Mouse (Mus musculus) lung, embryonic 14.5 days (tissue): ENCODE measurements around the gene Gm5089. TPM values are rescaled to one million over a fixed set of nuclear protein-coding genes. Genes with fewer than 3 reads are reported as not detected.
A peak's percentile ranks its signal among the peaks of the same experiment; 100 is the strongest.

ENCODE experiments used
- ATAC-seq: fragments of 200-750 bp; cut with Nextera tagmentation; 2 replicates; pipeline ENCODE4 v1.8.0; 2017; ENCODE audit warnings: mild to moderate bottlenecking, moderate TSS enrichment, moderate library complexity; ENCODE audit not compliant: insufficient read depth
- DNase-seq: peaks from one replicate; pipeline ENCODE4 v3.0.0-alpha.2; 2015
- H3K27ac ChIP-seq: fragments of 300-500 bp; sonication (generic); 2 replicates; pipeline ENCODE4 v1.5.1; 2014; ENCODE audit warnings: low read depth, mild to moderate bottlenecking, moderate library complexity
- H3K27me3 ChIP-seq: fragments of 300-500 bp; sonication (generic); 2 replicates; pipeline ENCODE4 v1.6.1; 2014; ENCODE audit warnings: low read length, control low read depth; ENCODE audit not compliant: insufficient read depth
- H3K36me3 ChIP-seq: fragments of 300-500 bp; sonication (generic); 2 replicates; pipeline ENCODE4 v1.6.1; 2014; ENCODE audit warnings: control low read depth; ENCODE audit not compliant: insufficient read depth
- H3K4me1 ChIP-seq: fragments of 300-500 bp; sonication (generic); 2 replicates; pipeline ENCODE4 v1.6.1; 2014; ENCODE audit warnings: antibody characterized with exemption, control low read depth; ENCODE audit not compliant: insufficient read depth
- H3K4me2 ChIP-seq: fragments of 300-500 bp; sonication (generic); 2 replicates; pipeline ENCODE4 v1.6.1; 2014; ENCODE audit warnings: mild to moderate bottlenecking
- H3K4me3 ChIP-seq: fragments of 300-500 bp; sonication (generic); 2 replicates; pipeline ENCODE4 v1.5.1; 2014; ENCODE audit warnings: low read depth, low read length
- H3K9ac ChIP-seq: fragments of 300-500 bp; sonication (generic); 2 replicates; pipeline ENCODE4 v1.6.1; 2014
- H3K9me3 ChIP-seq: fragments of 300-500 bp; sonication (generic); 2 replicates; pipeline ENCODE4 v1.6.1; 2016; ENCODE audit warnings: low read depth, low read length, control low read depth
- CTCF ChIP-seq: IDR thresholded peaks from 2 replicates; pipeline ENCODE4 v1.5.1; 2016; ENCODE audit warnings: antibody characterized with exemption, low read depth
- WGBS: fragments of 180-500 bp; shearing (Covaris S2); extraction: QIAGEN DNeasy Blood & Tissue Kit; methylation state at CpG from one replicate; pipeline ENCODE4 v1.1.7; 2014; 5-methylcytosine and 5-hydroxymethylcytosine counted together
- polyA plus RNA-seq: library from polyadenylated mRNA; unstranded; fragments of >200 nt; fragmentation: Nextera tagmentation; extraction: Ambion mirVana; gene quantifications from 2 replicates; pipeline ENCODE4 v1.2.1, GENCODE M21; 2014

Gm5089 gene
- polyA plus RNA-seq, 1 experiment from 2014 or later = not detected

GRCm38 (mm10) chr14:122482081-122483023 is 31.4 kb upstream of the Gm5089 start:
- Histone ChIP-seq H3K9me3 (no peaks in the 10 kb centered on the region), H3K27me3 (peaks cover 98% of the 10 kb centered on the region), H3K4me3 (no peak overlapping the region), H3K9ac (no peak overlapping the region), H3K4me2 (no peak overlapping the region), H3K4me1 (no peaks in the 10 kb centered on the region), H3K36me3 (no peaks in the 10 kb centered on the region), H3K27ac (no peak overlapping the region)
- ATAC-seq (no peak), DNase-seq (peak; percentile 8)
- TF ChIP-seq CTCF = no peak
- WGBS = 1% methylated on average over 38 of the region's 38 CpGs

DNA sequence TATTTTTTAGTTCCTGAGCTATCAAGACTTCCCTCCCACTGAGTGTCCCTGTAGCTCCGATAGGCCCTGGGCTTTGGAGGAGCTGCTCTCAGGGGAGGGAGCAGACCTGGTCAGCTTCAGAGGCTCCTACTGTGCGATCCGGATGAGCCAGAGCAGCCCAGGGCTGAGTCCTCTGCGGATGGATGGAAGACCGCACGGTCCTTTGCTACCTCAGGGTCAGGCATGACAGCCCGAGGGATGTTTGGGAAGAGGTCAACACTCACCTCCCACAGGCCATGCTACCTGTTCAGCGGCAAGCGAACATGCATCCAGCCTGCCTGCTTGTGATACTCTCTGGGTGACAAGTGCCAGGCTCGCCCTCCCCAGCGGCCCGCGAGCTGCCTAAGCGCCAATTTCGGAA is 30.3 kb upstream of the Gm5089 start:
- no peak for ATAC-seq
- WGBS = 1% methylated on average over 15 of the region's 15 CpGs

GRCm38 (mm10) chr14:122480355-122480754 is 29.4 kb upstream of the Gm5089 start:
- no peak for ATAC-seq
- no peak overlapping the region for H3K4me2 ChIP-seq

More for the DNA sequence above, 30.3 kb upstream of the Gm5089 start:
- no peak overlapping the region for H3K9ac ChIP-seq
- no peak for TF ChIP-seq CTCF
- no peaks in the 10 kb centered on the region for H3K4me1 ChIP-seq
- H3K4me3 ChIP-seq = no peak overlapping the region
- no peak for DNase-seq
- H3K27ac ChIP-seq = no peak overlapping the region
- H3K27me3 ChIP-seq = peaks cover 98% of the 10 kb centered on the region
- no peak overlapping the region for H3K4me2 ChIP-seq
- H3K9me3 ChIP-seq = no peaks in the 10 kb centered on the region
- no peaks in the 10 kb centered on the region for H3K36me3 ChIP-seq

DNA sequence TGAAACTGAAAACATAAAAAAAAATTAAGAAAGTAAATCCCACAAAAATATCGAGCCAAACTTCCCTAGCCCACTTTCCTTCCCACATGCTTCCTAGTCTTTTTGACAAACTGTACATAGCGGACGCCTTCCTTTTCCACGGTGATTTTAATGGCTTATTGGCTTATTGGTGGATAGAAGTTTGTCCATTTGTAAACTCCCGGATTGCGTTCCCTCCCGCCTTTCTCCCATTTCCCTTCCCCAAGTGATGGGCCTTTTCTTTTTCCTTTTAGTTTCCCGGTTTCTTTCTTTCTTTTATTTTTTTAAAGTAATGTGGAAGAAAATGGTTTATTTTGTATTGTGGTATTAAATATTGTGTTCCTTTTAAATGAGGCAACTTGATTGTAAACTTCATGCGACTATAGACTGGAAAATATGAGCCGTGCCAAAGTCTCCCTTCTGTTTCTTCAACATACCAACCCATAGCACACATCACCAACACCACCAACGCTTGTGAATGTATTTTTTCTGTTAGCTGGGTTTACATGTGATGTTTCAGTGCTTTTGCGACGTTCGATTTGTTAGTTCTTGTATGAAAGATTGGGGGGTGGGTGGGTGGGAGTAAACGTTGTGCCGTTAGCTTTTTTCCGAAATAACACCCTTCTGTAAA is 28.7 kb upstream of the Gm5089 start:
- peaks cover 98% of the 10 kb centered on the region for H3K27me3 ChIP-seq
- no peaks in the 10 kb centered on the region for H3K4me1 ChIP-seq
- WGBS = 22% methylated on average over 17 of the region's 17 CpGs
- no peak overlapping the region for H3K4me2 ChIP-seq
- ATAC-seq (no peak), DNase-seq (peak; percentile 10)
- H3K36me3 ChIP-seq = no peaks in the 10 kb centered on the region
- H3K9ac ChIP-seq = no peak overlapping the region
- no peak overlapping the region for H3K27ac ChIP-seq
- no peak for TF ChIP-seq CTCF
- H3K9me3 ChIP-seq = no peaks in the 10 kb centered on the region
- H3K4me3 ChIP-seq = no peak overlapping the region

More at GRCm38 (mm10) chr14:122480355-122480754, 29.4 kb upstream of the Gm5089 start:
- H3K27me3 ChIP-seq = peaks cover 98% of the 10 kb centered on the region
- 7% methylated on average over 2 of the region's 2 CpGs for WGBS
- H3K9me3 ChIP-seq = no peaks in the 10 kb centered on the region
- no peak for TF ChIP-seq CTCF
- H3K36me3 ChIP-seq = no peaks in the 10 kb centered on the region
- no peaks in the 10 kb centered on the region for H3K4me1 ChIP-seq
- no peak overlapping the region for H3K9ac ChIP-seq
- no peak overlapping the region for H3K27ac ChIP-seq
- no peak overlapping the region for H3K4me3 ChIP-seq
- DNase-seq = peak; percentile 6

GRCm38 (mm10) chr14:122478574-122479011 is 27.7 kb upstream of the Gm5089 start:
- no peaks in the 10 kb centered on the region for H3K4me1 ChIP-seq
- no peak overlapping the region for H3K27ac ChIP-seq
- no peaks in the 10 kb centered on the region for H3K9me3 ChIP-seq
- TF ChIP-seq CTCF = no peak
- under 1% methylated on average over 22 of the region's 22 CpGs for WGBS
- H3K36me3 ChIP-seq = no peaks in the 10 kb centered on the region
- H3K4me2 ChIP-seq = no peak overlapping the region
- ATAC-seq (no peak), DNase-seq (peak; percentile 10)
- peaks cover 98% of the 10 kb centered on the region for H3K27me3 ChIP-seq
- no peak overlapping the region for H3K9ac ChIP-seq
- H3K4me3 ChIP-seq = peak overlapping the region; percentile 8; the same call in 1 of the 2 replicates

- no peak overlapping the region for H3K4me3 ChIP-seq
- H3K4me2 ChIP-seq = no peak overlapping the region
- 2% methylated on average over 9 of the region's 9 CpGs for WGBS
- ATAC-seq (no peak), DNase-seq (peak; percentile 36)
- no peaks in the 10 kb centered on the region for H3K4me1 ChIP-seq
- TF ChIP-seq CTCF = no peak
- no peaks in the 10 kb centered on the region for H3K9me3 ChIP-seq
- no peak overlapping the region for H3K27ac ChIP-seq
- H3K9ac ChIP-seq = no peak overlapping the region
- peaks cover 98% of the 10 kb centered on the region for H3K27me3 ChIP-seq
- H3K36me3 ChIP-seq = no peaks in the 10 kb centered on the region
Observed at GRCm38 (mm10) chr14:122477971-122478573, 27.2 kb upstream of the Gm5089 start.

DNA sequence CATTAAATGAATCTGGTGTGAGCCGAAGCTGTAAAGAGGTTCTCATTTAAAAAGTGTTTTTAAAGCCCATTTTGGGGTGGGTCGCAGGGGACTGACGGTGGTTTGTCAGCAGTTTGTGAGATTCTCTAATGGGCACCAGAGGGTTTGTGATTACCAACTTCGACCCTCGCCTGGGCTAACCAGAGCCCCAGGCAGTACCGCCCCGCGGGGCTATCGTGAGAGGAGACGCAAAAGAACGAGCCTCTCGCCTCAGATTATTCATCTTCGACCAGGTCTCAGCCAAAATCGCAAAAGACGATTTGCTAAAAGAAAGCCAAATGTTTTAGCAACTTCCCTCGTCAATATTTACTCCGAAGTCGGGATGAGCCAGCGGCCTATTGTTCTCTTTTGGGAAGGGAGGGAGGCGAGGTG is 26.4 kb upstream of the Gm5089 start:
- ATAC-seq (no peak), DNase-seq (peak; percentile 24)
- Histone ChIP-seq H3K9me3 (no peaks in the 10 kb centered on the region), H3K27ac (no peak overlapping the region), H3K36me3 (no peaks in the 10 kb centered on the region), H3K4me1 (no peaks in the 10 kb centered on the region), H3K4me3 (no peak overlapping the region; the same call in 1 of the 2 replicates), H3K4me2 (no peak overlapping the region), H3K27me3 (peaks cover 98% of the 10 kb centered on the region), H3K9ac (no peak overlapping the region)
- no peak for TF ChIP-seq CTCF
- WGBS = 1% methylated on average over 20 of the region's 20 CpGs
